Comparison of ENCODE assay signal across 9 mouse cellular contexts in genomic region chr4:150396339-150396738, GRCm38 (mm10).
DNase-seq lines count a peak whose midpoint lies in the region; ATAC-seq and TF ChIP-seq lines count a peak whose summit lies in the region.
"Had no signal": no experiment of that assay in that cellular context is flagged by ENCODE, and none has a peak within 500 bp of the region (broad histone marks: within the 10 kb centered on the region; RNA-seq: fewer than 3 reads in every experiment).

No protein-coding gene starts in this region.

- no peak for TF ChIP-seq EP300 in heart, adult 2 months (IDR thresholded peaks at IDR 0.05; ENCODE audit: insufficient read depth, low read depth, low read length)

- peaks cover 11% of the 10 kb centered on the region for H3K36me3 ChIP-seq in heart, adult 2 months (ENCODE audit: control insufficient read depth, insufficient read depth, low read length)
- no peaks in the 10 kb centered on the region for H3K36me3 ChIP-seq in embryonic facial prominence, embryonic 15.5 days
- H3K36me3 ChIP-seq in midbrain, embryonic 12.5 days, result no peaks in the 10 kb centered on the region

- H3K79me2 ChIP-seq in heart, adult 2 months (replicated peaks; ENCODE audit: control insufficient read depth, insufficient read depth, low read length), result peaks cover 9% of the 10 kb centered on the region

- peak; percentile 78 for DNase-seq in heart, adult 11 months
- no peak for DNase-seq in heart, adult 2 months
- peak; percentile 59 for DNase-seq in kidney, adult 11 months
- DNase-seq in urinary bladder, postnatal 14 days (ENCODE audit: low spot score), result no peak
- DNase-seq in adrenal gland, postnatal 25 days, result no peak
- no peak for DNase-seq in spleen, postnatal 14 days (ENCODE audit: low spot score in 2 of 2)

- no peaks in the 10 kb centered on the region for H3K27me3 ChIP-seq in heart, adult 2 months (ENCODE audit: control insufficient read depth, insufficient read depth, low read length)
- H3K27me3 ChIP-seq in embryonic facial prominence, embryonic 15.5 days, result no peaks in the 10 kb centered on the region
- no peaks in the 10 kb centered on the region for H3K27me3 ChIP-seq in midbrain, embryonic 12.5 days
- H3K27me3 ChIP-seq: megakaryocyte, embryonic 14.5 days had no signal

- no peaks in the 10 kb centered on the region for H3K9me3 ChIP-seq in embryonic facial prominence, embryonic 15.5 days (replicated peaks)
- no peaks in the 10 kb centered on the region for H3K9me3 ChIP-seq in midbrain, embryonic 12.5 days
- H3K9me3 ChIP-seq: megakaryocyte, embryonic 14.5 days had no signal

- no peak overlapping the region for H3K9ac ChIP-seq in heart, adult 2 months (ENCODE audit: low read depth, low read length)
- no peak overlapping the region for H3K9ac ChIP-seq in embryonic facial prominence, embryonic 15.5 days
- no peak overlapping the region for H3K9ac ChIP-seq in midbrain, embryonic 12.5 days (replicated peaks)

- peaks cover 18% of the 10 kb centered on the region for H3K4me1 ChIP-seq in heart, adult 2 months (ENCODE audit: control insufficient read depth, insufficient read depth, low read length)
- H3K4me1 ChIP-seq in embryonic facial prominence, embryonic 15.5 days, result peaks cover 54% of the 10 kb centered on the region
- peaks cover 71% of the 10 kb centered on the region for H3K4me1 ChIP-seq in midbrain, embryonic 12.5 days

- H3K4me3 ChIP-seq in heart, adult 2 months, result no peak overlapping the region
- H3K4me3 ChIP-seq in embryonic facial prominence, embryonic 15.5 days (replicated peaks), result no peak overlapping the region
- no peak overlapping the region for H3K4me3 ChIP-seq in midbrain, embryonic 12.5 days

- no peak overlapping the region; the same call in 1 of the 2 replicates for H3K27ac ChIP-seq in heart, adult 2 months
- H3K27ac ChIP-seq in embryonic facial prominence, embryonic 15.5 days (replicated peaks), result peak overlapping the region; percentile 84
- peak overlapping the region; percentile 82 for H3K27ac ChIP-seq in midbrain, embryonic 12.5 days (replicated peaks)

- no peak for TF ChIP-seq POLR2A in heart, adult 2 months (IDR thresholded peaks at IDR 0.05; ENCODE audit: insufficient read depth, low read depth, low read length)

- TF ChIP-seq CTCF in heart, adult 2 months (IDR thresholded peaks at IDR 0.05), result no peak

- intact Hi-C loops in heart, adult 2 months (cut with DNase I), result no loop called here

- ATAC-seq in embryonic facial prominence, embryonic 15.5 days (ENCODE audit: insufficient number of reproducible peaks, low FRiP score, low TSS enrichment, low read depth), result 0 out of 2 replicates have a peak, but pooled peaks have one; percentile 34
- no peak for ATAC-seq in midbrain, embryonic 12.5 days (ENCODE audit: low FRiP score, low read depth)

- no peak overlapping the region for H3K4me2 ChIP-seq in embryonic facial prominence, embryonic 15.5 days (replicated peaks)
- H3K4me2 ChIP-seq in midbrain, embryonic 12.5 days (replicated peaks), result peak overlapping the region; percentile 17

Comparison
In these comparisons a context has a peak if more than half of its experiments do, and no peak if none do; other contexts are left out.
1. DNase-seq: peak in heart, adult 11 months (single experiment) and kidney, adult 11 months (single experiment); none in heart, adult 2 months (0 of 2), urinary bladder, postnatal 14 days (single experiment), adrenal gland, postnatal 25 days (single experiment) and spleen, postnatal 14 days (0 of 2).